Mouse (Mus musculus) embryonic stem cell, embryonic (primary cell): ENCODE results near the gene Trpv4.

Experiments
- CTCF ChIA-PET, 4 experiments: fragments of 300-600 bp in 2 of 4; fragments of 350-600 bp in 2 of 4; sonication (Branson Sonifier 250); formaldehyde crosslinking; loops; one replicate each; lab custom pipeline; 2022; ENCODE audit warnings: inconsistent platforms in 2 of 4; lab: Charles Lee
- POLR2A ChIA-PET, 4 experiments: fragments of 300-600 bp in 2 of 4; fragments of 350-600 bp in 2 of 4; sonication (Branson Sonifier 250); formaldehyde crosslinking; loops; one replicate each; lab custom pipeline; 2022; ENCODE audit warnings: antibody characterized with exemption in 4 of 4, inconsistent platforms in 1 of 4; lab: Charles Lee

Trpv4 gene

GRCm38 (mm10) chr5:114591151-114591561 is 67.1 kb downstream of the Trpv4 start:
- CTCF ChIA-PET: no interaction called here

GRCm38 (mm10) chr5:114590043-114590913 is 67.9 kb downstream of the Trpv4 start:
- ChIA-PET POLR2A (interaction anchor here in 2 of 4 experiments (0.8 to 1.7 kb wide), 3 partner anchors 14 to 30 kb away, joined by 3 to 7 read pairs (median 4); no protein-coding TSS in a partner anchor), CTCF (interaction anchor here in 1 of 4 experiments (0.6 kb wide), 1 partner anchor 9 kb away, joined by 3 read pairs; no protein-coding TSS in a partner anchor)

More at GRCm38 (mm10) chr5:114591151-114591561, 67.1 kb downstream of the Trpv4 start:
- POLR2A ChIA-PET: no interaction called here

DNA sequence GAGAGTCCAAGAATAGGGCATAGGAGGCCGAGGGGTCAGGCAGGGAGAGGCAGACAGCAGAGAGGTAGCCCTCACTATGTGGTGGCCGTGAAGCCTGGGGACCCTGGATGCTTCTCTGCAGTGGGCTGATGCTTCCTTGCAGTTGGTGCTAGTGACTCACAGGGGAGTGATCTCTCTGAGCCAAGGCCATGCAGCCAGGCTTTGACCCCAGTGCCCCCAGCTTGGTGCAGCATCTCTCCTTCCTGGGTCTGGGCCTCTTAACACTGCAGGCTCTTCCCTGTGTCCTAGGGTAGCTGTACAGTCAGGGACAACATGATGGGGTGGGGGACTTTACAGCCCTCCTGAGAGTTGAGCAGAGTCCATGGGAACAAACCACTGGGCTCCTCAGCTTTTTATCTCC is 68.8 kb downstream of the Trpv4 start:
- ChIA-PET POLR2A (interaction anchor here in 2 of 4 experiments (0.8 to 1.7 kb wide), 4 partner anchors 15 to 29 kb away, joined by 3 to 7 read pairs (median 4); no protein-coding TSS in a partner anchor), CTCF (interaction anchor here in 1 of 4 experiments (0.5 kb wide), 1 partner anchor 113 kb away, joined by 5 read pairs; no protein-coding TSS in a partner anchor)

DNA sequence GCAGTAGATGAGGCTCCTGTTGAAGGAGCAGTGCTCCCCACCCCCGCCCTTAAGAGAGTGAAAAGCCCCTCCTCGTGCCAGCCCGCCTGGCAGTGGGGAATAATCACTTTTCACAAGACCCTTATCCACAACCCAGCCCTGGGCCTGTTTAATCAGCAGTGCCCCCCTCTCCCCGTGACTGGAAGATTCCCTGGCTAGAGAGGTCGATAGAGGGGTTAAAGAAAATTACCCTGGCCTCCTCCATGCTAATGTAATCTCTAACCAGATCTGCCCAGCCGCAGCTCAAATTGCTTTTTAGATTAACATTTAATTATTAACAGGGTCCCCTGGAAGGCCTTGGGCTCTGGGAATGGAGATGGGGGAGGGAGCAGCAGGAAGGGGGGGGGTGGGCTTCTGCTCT is 69.2 kb downstream of the Trpv4 start:
- ChIA-PET POLR2A (interaction anchor here in 1 of 4 experiments (0.8 to 1.7 kb wide), 3 partner anchors 15 to 28 kb away, joined by 3 to 7 read pairs (median 4); no protein-coding TSS in a partner anchor), CTCF (interaction anchor here in 3 of 4 experiments (0.5 to 1.6 kb wide), 3 partner anchors 15 to 127 kb away, joined by 3 to 6 read pairs (median 5); no protein-coding TSS in a partner anchor)

DNA sequence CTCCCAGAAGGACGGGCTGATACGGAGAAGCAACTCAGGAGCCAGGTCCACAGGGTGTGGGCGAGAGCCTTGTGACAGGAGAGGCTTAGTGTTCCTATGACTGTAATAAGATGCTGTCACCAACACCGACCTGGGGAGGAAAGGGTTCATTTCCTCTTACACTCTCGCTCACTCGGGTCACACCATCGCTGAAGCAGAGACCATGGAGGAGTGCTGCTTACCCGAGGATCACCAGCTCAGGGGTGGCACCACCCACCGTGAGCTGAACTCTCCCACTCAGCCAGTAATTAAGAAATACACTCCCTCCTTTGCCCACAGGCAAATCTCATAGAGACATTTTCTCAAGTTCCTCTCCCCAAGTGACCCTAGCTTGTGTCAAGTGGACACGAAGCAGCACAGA is 69.8 kb downstream of the Trpv4 start:
- ChIA-PET POLR2A (interaction anchor here in 2 of 4 experiments (0.9 to 1.7 kb wide), 9 partner anchors 8 to 31 kb away, joined by 3 to 7 read pairs (median 3); no protein-coding TSS in a partner anchor), CTCF (interaction anchor here (0.6 to 1.6 kb wide), 7 partner anchors 16 to 1753 kb away, joined by 3 to 6 read pairs (median 4); no protein-coding TSS in a partner anchor)

DNA sequence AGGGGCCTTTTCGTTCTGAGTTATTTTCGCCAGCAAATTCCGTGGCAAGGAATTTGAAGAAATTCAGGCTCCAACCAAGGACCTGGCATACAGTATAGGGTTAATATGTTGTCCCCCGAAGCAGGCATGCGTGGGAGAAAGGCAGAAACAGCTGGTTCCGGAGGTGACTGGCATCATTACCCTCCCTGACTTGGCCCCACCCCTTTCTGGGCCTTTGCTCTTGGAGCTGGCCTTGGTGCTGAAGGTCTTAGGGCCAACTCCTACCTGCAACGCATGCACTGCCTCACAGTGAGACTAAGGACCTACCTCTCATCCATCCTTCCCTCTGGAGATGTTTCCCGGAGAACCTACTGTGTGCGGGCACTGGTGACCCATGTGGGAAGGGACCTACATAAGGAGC is 70.3 kb downstream of the Trpv4 start:
- POLR2A ChIA-PET: interaction anchor here in 3 of 4 experiments (0.7 to 1.6 kb wide), 9 partner anchors 9 to 40 kb away, joined by 3 to 5 read pairs (median 3); no protein-coding TSS in a partner anchor
- CTCF ChIA-PET: interaction anchor here (0.6 to 1.6 kb wide), 10 partner anchors 9 to 1753 kb away, joined by 3 to 6 read pairs (median 4); no protein-coding TSS in a partner anchor

DNA sequence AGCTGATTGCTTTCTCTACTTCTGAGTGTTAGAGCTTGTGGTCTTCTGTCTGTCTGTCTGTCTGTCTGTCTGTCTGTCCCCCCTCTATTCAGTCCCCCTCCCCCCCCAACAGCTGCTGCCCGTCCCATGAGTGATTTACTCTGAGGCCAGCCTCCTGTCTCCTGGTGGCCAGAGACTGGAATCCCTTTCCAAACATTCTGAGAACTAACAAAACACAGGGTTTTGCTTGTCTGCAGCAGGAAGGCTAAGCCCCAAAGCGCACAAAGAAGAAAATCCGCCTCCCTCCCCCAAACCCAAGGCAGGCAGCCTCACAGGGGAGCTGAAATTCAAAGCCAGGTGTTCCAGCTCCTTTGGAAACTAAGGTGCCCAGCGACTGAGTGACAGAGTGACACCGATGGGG is 72.5 kb downstream of the Trpv4 start:
- ChIA-PET CTCF (interaction anchor here in 2 of 4 experiments (1.1 to 1.2 kb wide), 2 partner anchors 11 to 19 kb away, joined by 3 to 4 read pairs; no protein-coding TSS in a partner anchor), POLR2A (interaction anchor here in 3 of 4 experiments (0.6 to 2.3 kb wide), 8 partner anchors 11 to 424 kb away, joined by 3 to 10 read pairs (median 4); no protein-coding TSS in a partner anchor)

GRCm38 (mm10) chr5:114584293-114585104 is 73.7 kb downstream of the Trpv4 start:
- ChIA-PET CTCF (interaction anchor here in 2 of 4 experiments (0.7 to 1.2 kb wide), 2 partner anchors 12 to 1029 kb away, joined by 3 to 4 read pairs; no protein-coding TSS in a partner anchor), POLR2A (interaction anchor here in 2 of 4 experiments (0.6 to 2.3 kb wide), 6 partner anchors 9 to 904 kb away, joined by 3 to 10 read pairs (median 3); no protein-coding TSS in a partner anchor)

DNA sequence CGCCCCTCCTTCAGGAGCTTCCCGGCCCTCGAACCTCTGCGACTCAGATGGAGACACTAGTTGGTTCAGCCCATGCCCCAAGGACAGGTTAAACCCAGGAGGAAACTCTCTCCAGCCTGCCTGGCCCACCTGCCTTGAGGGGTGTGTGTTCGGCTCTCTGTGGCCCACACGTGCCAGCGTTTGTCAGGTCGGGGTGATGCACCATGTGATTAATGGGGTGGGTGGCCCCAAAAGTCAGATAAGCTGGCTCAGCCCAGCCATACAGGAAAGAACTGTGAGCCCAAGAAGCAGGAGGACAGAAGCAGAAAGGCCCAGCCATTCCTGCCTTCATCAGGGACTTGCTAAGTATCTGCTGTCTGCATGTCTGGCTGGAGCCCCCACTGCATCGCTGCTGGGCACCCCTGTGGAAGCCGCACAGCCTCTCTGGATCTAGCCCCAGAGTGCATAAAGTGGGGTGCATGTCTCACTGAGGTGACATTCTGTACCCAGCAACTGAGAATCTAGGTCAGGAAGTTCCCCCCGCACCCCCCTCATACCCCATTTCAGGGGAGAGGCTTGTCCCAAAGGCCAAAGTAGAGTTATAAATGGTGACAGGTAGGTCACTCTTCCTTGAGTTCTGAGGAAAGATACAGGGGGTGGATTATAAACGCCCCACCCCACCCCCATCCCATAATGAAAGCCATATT is 74.6 kb downstream of the Trpv4 start:
- POLR2A ChIA-PET: interaction anchor here in 1 of 4 experiments (0.8 to 1.8 kb wide), 3 partner anchors 11 to 40 kb away, joined by 3 to 6 read pairs (median 3); no protein-coding TSS in a partner anchor
- CTCF ChIA-PET: no interaction called here

DNA sequence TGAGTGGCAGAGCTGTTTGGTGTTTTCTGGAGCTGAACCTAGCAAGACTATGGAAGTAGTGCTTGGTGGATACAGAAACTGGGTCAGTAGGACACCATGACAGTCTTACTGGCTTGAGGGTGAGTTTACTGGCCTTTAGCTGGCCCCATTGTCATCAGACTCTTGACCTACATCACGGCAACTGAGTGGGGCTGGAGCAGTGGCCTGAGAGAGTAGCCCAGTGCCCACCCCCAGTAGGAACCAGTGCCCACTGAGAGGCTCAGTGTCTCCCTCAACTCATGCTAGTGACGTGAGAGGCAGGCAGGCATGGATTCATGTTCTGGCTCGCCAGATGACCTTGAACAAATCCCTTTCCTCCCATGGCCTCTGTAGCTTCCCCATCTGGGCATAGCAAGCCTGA is 75.2 kb downstream of the Trpv4 start:
- ChIA-PET POLR2A (interaction anchor here in 2 of 4 experiments (0.8 to 1.8 kb wide), 5 partner anchors 10 to 40 kb away, joined by 3 to 10 read pairs (median 3); no protein-coding TSS in a partner anchor), CTCF (no interaction called here)

DNA sequence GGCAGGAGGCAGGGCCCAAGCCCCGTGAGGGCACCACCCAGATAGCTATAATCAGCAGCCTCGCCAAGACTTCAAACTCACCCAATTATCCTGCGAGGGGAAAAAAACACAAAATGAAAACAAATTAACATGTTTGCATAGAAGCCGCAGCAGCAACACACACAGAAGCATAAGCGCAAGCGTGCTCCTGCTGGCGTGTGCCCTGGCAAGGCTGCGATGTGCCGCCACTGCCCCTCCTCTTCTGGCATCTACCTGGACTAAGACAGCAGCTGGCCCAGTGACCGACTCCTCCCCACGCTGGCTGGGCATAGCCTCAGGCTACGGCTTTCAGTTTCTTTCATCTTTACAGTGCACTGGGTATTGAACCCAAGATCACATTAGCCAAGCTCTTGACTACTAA is 76.7 kb downstream of the Trpv4 start:
- CTCF ChIA-PET: interaction anchor here in 3 of 4 experiments (0.6 to 1.9 kb wide), 7 partner anchors 9 to 968 kb away, joined by 3 to 8 read pairs (median 3); no protein-coding TSS in a partner anchor
- POLR2A ChIA-PET: interaction anchor here in 2 of 4 experiments (0.5 to 1.9 kb wide), 8 partner anchors 10 to 137 kb away, joined by 3 to 10 read pairs (median 4); partner anchors contain the start of genes Fam222a (in 1 of the 2), Mmab (in 1 of the 2) and Mvk (in 1 of the 2)

DNA sequence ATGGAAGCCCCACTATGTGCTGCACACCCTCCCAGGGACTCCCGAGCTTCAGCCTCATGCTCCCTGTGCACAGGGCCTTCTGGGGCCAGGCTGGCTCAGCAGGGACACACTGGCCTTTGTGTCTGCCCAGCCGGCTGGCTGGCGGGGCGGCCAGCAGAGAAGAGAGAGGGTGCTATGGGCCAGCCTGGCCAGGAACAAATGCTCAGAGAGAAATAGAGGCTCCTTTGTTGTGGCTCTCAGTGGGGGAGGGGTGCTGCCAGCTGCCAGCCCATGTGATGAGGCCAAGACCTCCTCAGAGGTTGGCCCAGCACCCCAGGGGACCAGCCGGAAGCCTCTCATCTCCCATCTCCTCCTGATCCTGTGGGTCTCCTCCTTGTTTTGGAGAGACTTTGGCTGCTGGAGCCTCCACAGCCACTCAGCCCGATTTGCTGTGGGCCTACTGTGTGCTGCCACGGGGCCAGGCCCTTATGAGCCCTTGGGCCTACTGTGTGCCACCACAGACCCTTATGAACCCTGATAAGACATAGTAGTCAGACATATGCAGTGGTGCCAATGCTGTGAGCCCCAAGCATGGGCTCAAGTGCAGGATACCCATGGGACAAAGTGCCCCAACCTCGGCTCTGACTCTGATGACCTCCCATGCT is 78.4 kb downstream of the Trpv4 start:
- ChIA-PET CTCF (no interaction called here), POLR2A (interaction anchor here in 3 of 4 experiments (0.7 to 1.9 kb wide), 8 partner anchors 8 to 39 kb away, joined by 3 to 8 read pairs (median 4); partner anchors contain the start of gene Fam222a (in 2 of the 3))

- ChIA-PET CTCF (interaction anchor here in 1 of 4 experiments (0.6 to 0.7 kb wide), 2 partner anchors 45 to 111 kb away, joined by 4 to 11 read pairs; no protein-coding TSS in a partner anchor), POLR2A (interaction anchor here in 2 of 4 experiments (0.6 to 1.8 kb wide), 8 partner anchors 9 to 97 kb away, joined by 3 to 8 read pairs (median 4); partner anchors contain the start of gene Fam222a (in 1 of the 2))
Measured at GRCm38 (mm10) chr5:114578361-114578760, 79.9 kb downstream of the Trpv4 start.

DNA sequence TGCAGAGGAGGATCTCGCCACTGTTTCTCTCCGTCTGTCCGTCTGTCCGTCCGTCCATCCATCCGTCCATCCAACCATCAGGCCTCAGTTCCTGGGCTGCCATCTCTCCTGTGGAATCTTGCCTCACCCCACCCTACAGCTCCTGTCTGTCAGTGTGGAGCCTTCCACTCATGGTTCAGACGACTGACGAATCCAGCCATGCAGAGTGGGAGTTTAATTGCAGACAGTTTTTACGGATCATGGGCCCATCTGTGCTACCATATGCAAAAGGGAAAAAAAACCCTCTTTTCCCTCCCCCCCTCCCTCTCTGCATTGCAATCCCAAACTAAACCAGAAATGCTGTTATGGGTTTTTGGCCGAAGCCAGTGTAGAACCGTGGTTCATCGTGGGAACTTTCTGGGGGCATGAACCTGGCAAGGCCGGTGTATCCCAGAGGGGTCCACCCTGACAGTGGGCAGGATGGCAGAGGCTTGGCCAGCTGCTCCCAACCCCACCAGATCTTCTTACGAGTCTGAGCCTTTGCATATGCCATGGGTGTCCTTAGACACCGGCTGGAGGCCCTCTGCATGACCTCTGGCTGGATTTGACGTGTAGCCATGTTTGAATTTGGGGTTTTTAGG is 82.1 kb downstream of the Trpv4 start:
- POLR2A ChIA-PET: interaction anchor here in 1 of 4 experiments (0.6 kb wide), 1 partner anchor 90 kb away, joined by 3 read pairs; no protein-coding TSS in a partner anchor
- CTCF ChIA-PET: interaction anchor here in 2 of 4 experiments (0.6 to 1.1 kb wide), 2 partner anchors 92 to 93 kb away, joined by 3 to 10 read pairs; no protein-coding TSS in a partner anchor

GRCm38 (mm10) chr5:114575530-114575929 is 82.7 kb downstream of the Trpv4 start:
- ChIA-PET POLR2A (interaction anchor here in 2 of 4 experiments (0.6 to 1.3 kb wide), 3 partner anchors 10 to 89 kb away, joined by 3 to 5 read pairs (median 4); no protein-coding TSS in a partner anchor), CTCF (no interaction called here)
